In genomic region chr2:19160368-19161114, GRCm38 (mm10) we compare ENCODE assay signal across 13 mouse cellular contexts. TPM values are rescaled to one million over a fixed set of nuclear protein-coding genes. Genes with fewer than 3 reads are reported as not detected.
A peak's percentile ranks its signal among the peaks of the same experiment; 100 is the strongest.
DNase-seq lines count a peak whose midpoint lies in the region; ATAC-seq lines count a peak whose summit lies in the region.
"Had no signal": no experiment of that assay in that cellular context is flagged by ENCODE, and none has a peak within 500 bp of the region (broad histone marks: within the 10 kb centered on the region; RNA-seq: fewer than 3 reads in every experiment).

No protein-coding gene starts in this region.

- no peak overlapping the region for H3K4me3 ChIP-seq in hindbrain, embryonic 16.5 days (ENCODE audit: low read length)
- H3K4me3 ChIP-seq in hindbrain, embryonic 10.5 days: no peak overlapping the region
- H3K4me3 ChIP-seq: liver, embryonic 13.5 days had no signal

- H3K36me3 ChIP-seq in hindbrain, embryonic 16.5 days (ENCODE audit: control insufficient read depth, insufficient read depth, low read length): no peaks in the 10 kb centered on the region
- H3K36me3 ChIP-seq in hindbrain, embryonic 10.5 days: no peaks in the 10 kb centered on the region
- H3K36me3 ChIP-seq: liver, embryonic 13.5 days had no signal

- H3K4me2 ChIP-seq in hindbrain, embryonic 16.5 days (ENCODE audit: low read length): no peak overlapping the region
- H3K4me2 ChIP-seq: liver, embryonic 13.5 days had no signal

- WGBS in hindbrain, embryonic 16.5 days: 24% methylated on average over 8 of the region's 8 CpGs
- WGBS in hindbrain, embryonic 10.5 days: 18% methylated on average over 8 of the region's 8 CpGs

- H3K4me1 ChIP-seq in hindbrain, embryonic 16.5 days (ENCODE audit: control insufficient read depth, insufficient read depth, low read depth, low read length): no peaks in the 10 kb centered on the region
- peaks cover 9% of the 10 kb centered on the region for H3K4me1 ChIP-seq in hindbrain, embryonic 10.5 days (replicated peaks)
- H3K4me1 ChIP-seq: liver, embryonic 13.5 days had no signal

- DNase-seq in hindbrain, embryonic 10.5 days (ENCODE audit: low spot score): no peak
- DNase-seq in Muller cell, postnatal 12 days (ENCODE audit: inconsistent ontology term): peak; percentile 17
- DNase-seq in mesoderm, embryonic 11.5 days (ENCODE audit: low read depth, low spot score): peak; percentile 22
- DNase-seq in cerebellum, adult 11-12 months: no peak
- DNase-seq in B cell, adult 2 months: no peak
- DNase-seq: cerebellum, adult 8-10 months; liver, embryonic 13.5 days; thymus, postnatal 25 days had no signal

- no peaks in the 10 kb centered on the region for H3K9me3 ChIP-seq in hindbrain, embryonic 16.5 days (ENCODE audit: control insufficient read depth, low read length)
- H3K9me3 ChIP-seq in hindbrain, embryonic 10.5 days: no peaks in the 10 kb centered on the region
- H3K9me3 ChIP-seq: liver, embryonic 13.5 days had no signal

- H3K27ac ChIP-seq in hindbrain, embryonic 16.5 days (ENCODE audit: low read depth, low read length): no peak overlapping the region
- no peak overlapping the region for H3K27ac ChIP-seq in hindbrain, embryonic 10.5 days
- H3K27ac ChIP-seq: liver, embryonic 13.5 days had no signal

- H3K9ac ChIP-seq in hindbrain, embryonic 16.5 days (ENCODE audit: low read depth, low read length): no peak overlapping the region
- H3K9ac ChIP-seq: liver, embryonic 13.5 days had no signal

- no peaks in the 10 kb centered on the region for H3K27me3 ChIP-seq in hindbrain, embryonic 16.5 days (replicated peaks; ENCODE audit: control insufficient read depth, insufficient read depth, low read length)
- no peaks in the 10 kb centered on the region for H3K27me3 ChIP-seq in hindbrain, embryonic 10.5 days (ENCODE audit: insufficient read depth, poor library complexity, severe bottlenecking)
- H3K27me3 ChIP-seq: liver, embryonic 13.5 days had no signal

- ATAC-seq in hindbrain, embryonic 16.5 days: 0 out of 2 replicates have a peak, but pooled peaks have one; percentile 50
- peak; percentile 82 for ATAC-seq in granulocyte monocyte progenitor cell, adult 5-6 weeks (replicated peaks; ENCODE audit: poor library complexity, severe bottlenecking)
- ATAC-seq: intestine, embryonic 16.5 days had no signal

RNA-seq across cellular contexts. Expression of gene Armc3, which starts 38.6 kb away (rescaled TPM):
- polyA plus RNA-seq in hindbrain, embryonic 16.5 days (2015; fragmentation: Nextera tagmentation; extraction: Ambion mirVana): 1.6 and 1.9 TPM in 2 replicates
- 0.73 and 1.9 TPM in 2 replicates for polyA plus RNA-seq in hindbrain, embryonic 10.5 days (2016; fragmentation: Nextera tagmentation; extraction: Ambion mirVana)
- not detected in 2 replicates for total RNA-seq in granulocyte monocyte progenitor cell, adult 5-6 weeks (2014; fragmentation: Nextera tagmentation)
- 0.05 and 1.2 TPM in 2 replicates for total RNA-seq in granulocyte monocyte progenitor cell, adult 5-6 weeks (2017)
- total RNA-seq: adrenal gland, postnatal 36 days had no signal
- polyA plus RNA-seq: heart, embryonic 14.5 days; intestine, embryonic 16.5 days had no signal

Comparison
In these comparisons a context has a peak if more than half of its experiments do, and no peak if none do; other contexts are left out.
1. DNase-seq: peak in Muller cell, postnatal 12 days (single experiment) and mesoderm, embryonic 11.5 days (single experiment); none in hindbrain, embryonic 10.5 days (single experiment), cerebellum, adult 11-12 months (single experiment) and B cell, adult 2 months (0 of 2).